Mouse (Mus musculus): Measurements from ENCODE around the gene Kat6b. TPM values are rescaled to one million over a fixed set of nuclear protein-coding genes. Genes with fewer than 3 reads are reported as not detected.
A peak's percentile ranks its signal among the peaks of the same experiment; 100 is the strongest.

Gene Kat6b
- polyA plus RNA-seq, 1 experiment from 2014 or later = 1.4 TPM

DNA sequence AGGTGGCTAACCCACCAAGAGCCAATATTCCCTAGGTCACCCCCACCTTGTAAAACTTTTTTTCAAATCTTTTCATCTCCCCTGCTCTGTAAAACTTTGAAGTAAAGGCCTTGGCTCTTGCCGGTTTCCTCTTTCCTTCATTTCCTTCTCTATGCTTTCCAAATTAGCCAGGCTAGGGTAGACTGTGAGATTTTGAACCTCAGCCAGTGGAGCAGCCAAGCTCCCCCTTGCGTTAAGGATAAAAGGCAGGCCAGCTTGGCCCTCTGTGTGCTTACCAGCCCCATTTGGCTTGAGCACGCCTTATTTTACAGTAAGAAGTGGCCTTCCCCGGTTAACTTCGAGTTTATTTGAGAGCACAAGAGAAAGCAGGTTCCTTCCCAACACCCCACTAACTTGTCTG is 193.2 kb downstream of the Kat6b start:
- Histone ChIP-seq H3K9me3 (replicated peaks) (no peaks in the 10 kb centered on the region), H3K27ac (no peak overlapping the region), H3K27me3 (no peaks in the 10 kb centered on the region), H3K4me3 (replicated peaks) (no peak overlapping the region), H3K4me1 (replicated peaks) (peaks cover 12% of the 10 kb centered on the region), H3K4me2 (no peak overlapping the region), H3K9ac (no peak overlapping the region), H3K36me3 (0 out of 2 replicates have a peak, but pooled peaks cover 7% of the 10 kb centered on the region)
- ATAC-seq (ENCODE audit: low read depth) = no peak
- no peak for DNase-seq
- 63% methylated on average over 5 of the region's 5 CpGs for WGBS (ENCODE audit: insufficient replicate concordance)

DNA sequence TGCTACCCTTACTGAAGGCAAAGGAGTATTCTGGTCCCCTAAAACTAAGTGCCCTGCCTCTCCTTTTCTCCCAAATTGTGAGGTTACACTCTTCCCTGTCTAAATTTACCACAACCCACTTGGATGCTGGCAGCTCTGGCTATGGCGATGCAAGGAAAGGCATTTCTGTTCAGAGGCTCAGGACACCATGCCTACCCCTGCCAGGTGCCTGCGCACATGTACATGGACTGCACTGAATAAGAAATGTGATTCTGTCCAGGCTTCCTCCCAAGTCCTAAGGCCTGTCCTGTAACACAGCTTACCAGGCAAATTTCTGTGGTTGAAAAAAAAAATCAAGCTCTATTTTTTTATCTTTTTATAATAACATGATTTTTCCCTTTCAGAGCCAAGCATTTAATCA is 195.0 kb downstream of the Kat6b start:
- Histone ChIP-seq H3K27ac (no peak overlapping the region), H3K4me3 (replicated peaks) (no peak overlapping the region), H3K36me3 (no peaks in the 10 kb centered on the region), H3K9me3 (replicated peaks) (no peaks in the 10 kb centered on the region), H3K27me3 (no peaks in the 10 kb centered on the region), H3K4me2 (no peak overlapping the region), H3K4me1 (replicated peaks) (peaks cover 5% of the 10 kb centered on the region; the same call in 1 of the 2 replicates), H3K9ac (no peak overlapping the region)
- no peak for ATAC-seq (ENCODE audit: low read depth)
- 72% methylated on average over 2 of the region's 2 CpGs for WGBS (ENCODE audit: insufficient replicate concordance)
- no peak for DNase-seq

DNA sequence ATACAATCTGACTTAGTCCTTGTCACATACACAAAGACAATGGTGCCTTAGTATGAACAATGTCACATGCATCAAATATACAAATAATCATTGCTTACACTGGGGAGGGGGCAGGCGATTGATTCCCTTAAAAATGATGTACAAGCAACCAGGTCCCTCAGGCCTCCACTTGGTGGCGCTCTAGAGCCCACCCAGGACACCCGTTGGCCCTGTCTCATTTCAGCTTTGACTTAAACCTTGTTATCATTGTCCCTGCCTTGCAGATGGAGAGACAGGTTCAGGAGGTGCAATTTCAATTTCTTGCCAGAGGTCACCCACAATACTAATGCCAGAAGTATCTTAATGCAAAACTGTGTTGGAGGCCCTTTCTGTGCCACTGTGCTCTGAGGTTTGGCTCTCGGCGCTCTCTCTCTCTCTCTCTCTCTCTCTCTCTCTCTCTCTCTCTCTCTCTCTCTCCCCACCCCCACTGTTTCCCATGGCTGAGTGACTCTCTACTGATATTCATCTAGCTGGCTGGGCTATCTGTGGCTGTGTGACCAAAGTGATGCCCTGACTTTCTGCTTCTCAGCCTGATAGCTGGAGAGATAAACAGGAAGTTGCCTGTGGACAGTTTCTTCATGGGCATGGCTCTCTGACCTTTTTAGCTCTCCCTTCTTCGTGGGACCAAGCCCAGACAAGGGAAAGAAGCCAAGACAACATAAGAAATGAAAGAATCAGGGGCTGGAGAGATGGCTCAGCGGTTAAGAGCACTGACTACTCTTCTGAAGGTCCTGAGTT is 197.5 kb downstream of the Kat6b start:
- peaks cover 13% of the 10 kb centered on the region for H3K4me1 ChIP-seq (replicated peaks)
- H3K9ac ChIP-seq = no peak overlapping the region
- H3K9me3 ChIP-seq (replicated peaks) = no peaks in the 10 kb centered on the region
- peak; percentile 46 for DNase-seq
- no peaks in the 10 kb centered on the region for H3K36me3 ChIP-seq
- no peak overlapping the region for H3K27ac ChIP-seq
- WGBS (ENCODE audit: insufficient replicate concordance) = 32% methylated on average over 7 of the region's 7 CpGs
- no peak overlapping the region for H3K4me2 ChIP-seq
- H3K27me3 ChIP-seq = 0 out of 2 replicates have a peak, but pooled peaks cover under 1% of the 10 kb centered on the region
- no peak for ATAC-seq (ENCODE audit: low read depth)
- H3K4me3 ChIP-seq (replicated peaks) = no peak overlapping the region

DNA sequence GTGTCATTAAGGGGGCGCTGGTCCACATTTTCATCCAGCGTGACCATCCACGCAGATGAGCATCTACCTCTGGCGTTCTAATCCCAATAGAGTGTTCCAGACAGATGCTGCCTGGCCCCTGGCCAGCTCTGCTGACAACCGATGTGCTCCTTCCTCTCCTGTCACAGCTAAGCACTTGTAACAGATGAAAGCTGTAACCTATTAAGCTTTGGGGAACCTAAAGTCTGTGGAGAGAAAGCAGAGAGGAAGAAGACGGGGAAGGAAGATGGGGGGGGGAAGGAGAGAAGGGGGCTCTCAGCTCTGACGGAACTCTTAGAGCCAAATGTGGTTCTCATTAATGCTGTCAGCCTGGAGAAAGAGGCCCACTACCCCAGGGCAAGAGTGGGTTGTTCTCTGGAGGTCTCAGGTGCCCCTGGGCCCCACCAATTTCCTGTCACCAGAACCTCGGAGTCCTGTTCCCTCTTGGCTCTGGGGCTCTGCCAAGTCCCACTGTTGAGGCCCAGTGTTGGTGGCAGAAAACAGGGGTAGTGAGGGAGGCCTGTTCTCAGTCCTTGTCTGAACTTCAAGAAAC is 198.5 kb downstream of the Kat6b start:
- Histone ChIP-seq H3K27me3 (peaks cover 8% of the 10 kb centered on the region; the same call in 1 of the 2 replicates), H3K4me3 (replicated peaks) (no peak overlapping the region), H3K9ac (no peak overlapping the region), H3K36me3 (no peaks in the 10 kb centered on the region), H3K4me2 (no peak overlapping the region), H3K4me1 (replicated peaks) (peaks cover 13% of the 10 kb centered on the region), H3K27ac (no peak overlapping the region), H3K9me3 (replicated peaks) (no peaks in the 10 kb centered on the region)
- WGBS (ENCODE audit: insufficient replicate concordance) = 40% methylated on average over 8 of the region's 8 CpGs
- no peak for DNase-seq
- no peak for ATAC-seq (ENCODE audit: low read depth)

DNA sequence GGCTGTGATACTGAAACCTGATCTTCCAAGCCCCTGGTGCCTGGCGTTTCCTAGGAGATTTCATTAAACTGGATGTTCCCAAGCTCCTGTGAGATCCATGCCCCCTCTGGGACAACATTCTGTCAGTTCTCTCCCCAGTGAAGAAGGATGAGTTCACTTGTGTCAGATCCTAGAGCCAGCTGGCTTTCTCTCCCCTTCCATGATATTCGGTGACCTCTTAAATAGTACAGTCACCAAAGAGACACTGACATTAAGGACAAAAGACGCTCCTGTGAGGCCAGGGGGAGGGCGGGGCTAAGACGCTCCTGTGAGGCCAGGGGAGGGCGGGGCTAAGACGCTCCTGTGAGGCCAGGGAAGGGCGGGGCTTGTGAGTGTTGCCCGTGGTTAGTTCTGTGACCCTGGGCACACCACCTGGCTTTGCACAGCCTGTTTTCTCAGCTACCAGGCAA is 201.5 kb downstream of the Kat6b start:
- DNase-seq (peak; percentile 85), ATAC-seq (ENCODE audit: low read depth) (peak; percentile 85)
- H3K4me2 ChIP-seq = peak overlapping the region; percentile 55
- H3K36me3 ChIP-seq = no peaks in the 10 kb centered on the region
- H3K9me3 ChIP-seq (replicated peaks) = no peaks in the 10 kb centered on the region
- no peak overlapping the region for H3K27ac ChIP-seq
- H3K9ac ChIP-seq = no peak overlapping the region
- peaks cover 20% of the 10 kb centered on the region for H3K4me1 ChIP-seq (replicated peaks)
- H3K27me3 ChIP-seq = peaks cover 32% of the 10 kb centered on the region
- H3K4me3 ChIP-seq (replicated peaks) = peak overlapping the region; percentile 23; the same call in 1 of the 2 replicates
- WGBS (ENCODE audit: insufficient replicate concordance) = 3% methylated on average over 9 of the region's 9 CpGs

DNA sequence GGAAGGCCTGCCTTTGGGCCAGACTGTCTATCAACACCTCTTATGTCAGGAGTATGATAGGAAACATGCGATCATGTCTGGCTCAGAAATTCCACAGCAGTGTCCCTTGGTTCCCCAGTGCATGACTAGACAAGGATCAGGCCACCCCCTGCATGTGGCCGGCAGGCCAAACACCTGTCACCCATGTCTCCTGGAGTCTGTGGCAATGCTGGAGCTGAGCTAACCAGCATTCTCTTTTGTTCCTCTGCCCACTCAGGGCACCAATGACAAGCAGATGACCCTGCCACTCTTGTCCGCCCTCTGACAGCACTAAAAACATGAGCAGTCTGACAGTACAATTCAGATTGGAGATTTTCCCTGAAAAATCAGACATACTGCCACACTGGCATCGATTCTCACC is 202.6 kb downstream of the Kat6b start:
- ATAC-seq (ENCODE audit: low read depth) (no peak), DNase-seq (no peak)
- Histone ChIP-seq H3K36me3 (no peaks in the 10 kb centered on the region), H3K4me1 (replicated peaks) (peaks cover 17% of the 10 kb centered on the region), H3K9me3 (replicated peaks) (no peaks in the 10 kb centered on the region), H3K4me2 (no peak overlapping the region), H3K4me3 (replicated peaks) (no peak overlapping the region), H3K27me3 (peaks cover 42% of the 10 kb centered on the region), H3K9ac (no peak overlapping the region), H3K27ac (no peak overlapping the region)
- 77% methylated on average over 4 of the region's 4 CpGs for WGBS (ENCODE audit: insufficient replicate concordance)

DNA sequence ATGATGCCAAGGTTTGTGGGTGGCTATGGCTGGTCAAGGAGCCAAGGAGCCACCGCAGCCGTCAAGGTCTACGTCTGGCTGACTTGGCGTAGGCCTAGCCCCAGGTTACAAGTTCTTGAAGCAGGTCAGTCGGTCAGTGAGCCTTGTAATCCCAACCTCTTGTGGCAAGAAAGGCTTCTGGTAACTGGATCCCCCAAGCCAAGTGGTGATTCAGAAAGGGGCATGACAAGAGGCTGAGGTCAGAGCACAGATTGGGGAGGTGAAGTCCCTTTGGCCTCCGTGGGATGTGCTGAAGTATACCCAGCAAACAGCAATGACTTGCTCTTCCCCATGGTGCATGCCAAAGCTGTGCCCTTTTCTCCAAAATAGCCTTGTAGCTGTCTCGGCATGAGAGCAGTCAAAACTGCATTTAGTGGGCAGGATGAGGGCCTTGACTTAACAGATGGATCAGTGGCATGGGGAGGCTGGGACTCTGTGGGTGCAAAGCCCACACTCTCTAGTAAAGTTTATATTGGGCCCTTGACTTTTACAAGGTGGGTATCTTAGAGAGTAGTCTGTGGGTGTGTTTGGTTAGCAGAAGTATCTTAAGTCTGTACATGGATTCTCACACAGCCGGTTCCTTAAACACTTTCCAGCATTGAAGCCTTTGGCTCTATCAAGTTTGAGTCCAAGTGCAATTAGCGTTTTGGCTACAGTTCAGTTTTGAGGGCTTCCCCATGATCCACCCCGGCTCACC is 204.3 kb downstream of the Kat6b start:
- Histone ChIP-seq H3K27ac (no peak overlapping the region), H3K4me3 (replicated peaks) (no peak overlapping the region), H3K4me2 (no peak overlapping the region), H3K27me3 (peaks cover 44% of the 10 kb centered on the region), H3K4me1 (replicated peaks) (peaks cover 15% of the 10 kb centered on the region), H3K36me3 (no peaks in the 10 kb centered on the region), H3K9ac (no peak overlapping the region), H3K9me3 (replicated peaks) (no peaks in the 10 kb centered on the region)
- DNase-seq (no peak), ATAC-seq (ENCODE audit: low read depth) (no peak)
- 76% methylated on average over 10 of the region's 10 CpGs for WGBS (ENCODE audit: insufficient replicate concordance)

DNA sequence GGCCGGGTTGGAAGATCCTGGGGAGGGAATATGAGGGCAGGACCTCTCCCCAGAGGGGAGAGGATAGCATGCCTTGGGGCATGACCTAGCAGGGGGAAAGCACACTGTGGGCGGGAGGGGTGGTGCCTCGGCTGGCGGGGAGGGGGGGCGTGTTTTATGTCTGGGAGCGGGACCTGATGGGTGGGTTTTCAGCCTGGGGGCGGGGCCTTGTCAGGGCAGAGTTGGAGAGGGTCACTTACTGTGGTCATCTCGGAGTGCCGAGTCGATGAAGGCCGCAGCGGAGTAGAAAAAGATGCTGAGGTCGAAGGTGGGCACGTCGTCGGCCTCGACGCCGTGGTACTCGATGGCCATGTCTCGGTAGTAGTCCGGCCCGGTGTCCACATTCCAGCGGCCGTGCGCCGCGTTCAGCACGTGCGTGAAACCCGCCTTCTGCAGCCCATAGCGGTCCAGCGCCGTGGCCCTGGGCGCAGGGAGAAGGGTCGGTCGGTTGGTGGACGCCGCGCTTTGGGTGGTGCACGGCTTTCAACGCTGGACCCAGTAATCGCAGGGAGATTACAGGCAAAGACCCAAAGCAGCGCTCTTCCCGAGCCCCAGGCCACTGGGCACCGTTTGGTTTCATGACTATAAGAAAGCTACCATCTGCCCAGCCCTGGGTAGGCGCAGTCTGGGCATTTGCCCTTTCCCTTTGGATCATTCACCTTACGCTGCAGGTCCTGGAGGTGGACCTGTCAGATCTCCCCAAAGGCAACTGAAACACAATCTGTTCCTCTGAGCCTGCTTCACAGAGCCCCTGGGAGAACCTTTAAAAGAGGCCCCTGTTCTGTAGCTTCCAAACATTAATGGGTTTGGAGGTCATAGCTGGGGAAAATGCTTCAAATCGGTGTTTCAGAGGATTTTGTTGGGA is 205.4 kb downstream of the Kat6b start:
- Histone ChIP-seq H3K27me3 (peaks cover 44% of the 10 kb centered on the region), H3K4me2 (peak overlapping the region; percentile 56), H3K4me3 (replicated peaks) (peak overlapping the region; percentile 27), H3K27ac (no peak overlapping the region), H3K36me3 (no peaks in the 10 kb centered on the region), H3K4me1 (replicated peaks) (peaks cover 15% of the 10 kb centered on the region), H3K9ac (no peak overlapping the region), H3K9me3 (replicated peaks) (no peaks in the 10 kb centered on the region)
- ATAC-seq (ENCODE audit: low read depth) = no peak
- DNase-seq = no peak
- WGBS (ENCODE audit: insufficient replicate concordance) = 10% methylated on average over 49 of the region's 49 CpGs

DNA sequence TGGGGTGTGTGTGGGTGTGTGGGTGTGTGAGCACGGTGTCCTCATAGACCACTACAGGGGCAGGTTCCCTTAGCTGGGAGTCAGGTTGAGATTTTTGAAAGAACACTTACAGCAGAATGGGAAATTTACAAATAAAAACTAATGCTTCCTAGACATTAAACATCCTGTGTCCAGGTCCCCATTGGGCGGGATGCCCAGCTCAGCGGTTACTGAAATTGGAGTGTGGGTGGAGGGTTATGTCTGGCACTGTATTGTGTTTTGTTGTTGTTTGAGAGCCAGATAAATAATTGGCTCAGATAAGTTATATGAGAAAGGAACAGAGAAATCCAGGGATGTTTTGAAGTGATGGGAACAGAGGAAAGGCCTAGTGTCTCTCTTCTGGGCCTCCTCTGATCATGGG is 209.8 kb downstream of the Kat6b start:
- Histone ChIP-seq H3K27ac (no peak overlapping the region), H3K9ac (no peak overlapping the region), H3K9me3 (replicated peaks) (peaks cover 3% of the 10 kb centered on the region; the same call in 1 of the 2 replicates), H3K4me2 (no peak overlapping the region), H3K27me3 (peaks cover 28% of the 10 kb centered on the region), H3K36me3 (no peaks in the 10 kb centered on the region), H3K4me3 (replicated peaks) (no peak overlapping the region), H3K4me1 (replicated peaks) (peaks cover 9% of the 10 kb centered on the region; the same call in 1 of the 2 replicates)
- no peak for DNase-seq
- ATAC-seq (ENCODE audit: low read depth) = no peak
- WGBS (ENCODE audit: insufficient replicate concordance) = 69% methylated on average over 3 of the region's 3 CpGs

DNA sequence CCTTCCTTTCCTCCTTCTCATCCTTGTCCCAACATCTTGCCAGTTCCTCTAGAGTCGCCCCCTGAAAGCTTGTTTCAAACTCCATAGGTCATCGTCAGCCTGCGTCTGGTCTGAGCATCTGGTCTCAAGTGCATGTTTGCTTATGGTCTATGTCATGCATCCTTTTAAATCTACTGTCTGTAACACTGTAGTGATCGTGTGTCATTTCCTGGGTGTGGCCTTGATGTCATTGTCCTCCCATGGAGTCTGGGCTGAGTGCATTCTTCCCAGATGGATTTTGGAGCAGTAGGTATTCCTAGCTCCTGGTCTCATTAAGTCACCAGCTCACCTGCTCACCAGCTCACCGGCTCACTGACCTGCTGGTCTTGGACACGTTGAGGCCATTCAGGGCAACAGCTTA is 213.8 kb downstream of the Kat6b start:
- no peak overlapping the region for H3K27ac ChIP-seq
- WGBS (ENCODE audit: insufficient replicate concordance) = 53% methylated on average over 6 of the region's 6 CpGs
- H3K9ac ChIP-seq = no peak overlapping the region
- DNase-seq = no peak
- ATAC-seq (ENCODE audit: low read depth) = no peak
- H3K27me3 ChIP-seq = no peaks in the 10 kb centered on the region
- no peak overlapping the region for H3K4me2 ChIP-seq
- peaks cover 3% of the 10 kb centered on the region; the same call in 1 of the 2 replicates for H3K9me3 ChIP-seq (replicated peaks)
- H3K4me3 ChIP-seq (replicated peaks) = no peak overlapping the region
- no peaks in the 10 kb centered on the region for H3K36me3 ChIP-seq
- H3K4me1 ChIP-seq (replicated peaks) = peaks cover 13% of the 10 kb centered on the region

All from liver, embryonic 13.5 days (tissue).